Mouse (Mus musculus) embryo, embryonic 11.5 days (tissue): ENCODE results near the gene Catsper3.

ENCODE experiments used
- DNase-seq: peaks from one replicate; pipeline ENCODE4 v3.0.0-alpha.2; 2012; ENCODE audit warnings: low read depth, low spot score

The Catsper3 gene

GRCm38 (mm10) chr13:55852205-55852604, 67.8 kb downstream of the Catsper3 start:
- DNase-seq = no peak

GRCm38 (mm10) chr13:55855793-55856192, 71.4 kb downstream of the Catsper3 start:
- DNase-seq = no peak

- DNase-seq = no peak
Measured at GRCm38 (mm10) chr13:55858463-55858862, 74.1 kb downstream of the Catsper3 start.
